ENCODE assay signal across 8 mouse cellular contexts in genomic region chr19:59457951-59458742, GRCm38 (mm10). TPM values are rescaled to one million over a fixed set of nuclear protein-coding genes. Genes with fewer than 3 reads are reported as not detected.
DNase-seq lines count a peak whose midpoint lies in the region; ATAC-seq and TF ChIP-seq lines count a peak whose summit lies in the region.
"Had no signal": no experiment of that assay in that cellular context is flagged by ENCODE, and none has a peak within 500 bp of the region (broad histone marks: within the 10 kb centered on the region; RNA-seq: fewer than 3 reads in every experiment).

Emx2 (plus strand) TSS chr19:59458372.

- WGBS in midbrain, postnatal 0 days: under 1% methylated on average over 56 of the region's 58 CpGs

- peak; percentile 59 for ATAC-seq in midbrain, postnatal 0 days (ENCODE audit: low FRiP score)
- ATAC-seq in megakaryocyte-erythroid progenitor cell, adult 5-6 weeks (replicated peaks; ENCODE audit: low FRiP score, low TSS enrichment, poor library complexity, severe bottlenecking): no peak

- DNase-seq in Muller cell, postnatal 12 days (ENCODE audit: inconsistent ontology term): peak; percentile 77
- peak; percentile 54 for DNase-seq in adrenal gland, postnatal 25 days
- DNase-seq in frontal cortex, postnatal 10 days (ENCODE audit: low spot score in 2 of 2): peak; percentile 64 to 73
- peak; percentile 11 for DNase-seq in induced T-regulatory cell, adult 2 months (ENCODE audit: low read depth)
- peak in 1 of 2 experiments; percentile 55 for DNase-seq in left cerebral cortex, adult 8-10 months (ENCODE audit: low spot score in 2 of 2)
- peak; percentile 38 for DNase-seq in midbrain, postnatal 0 days (ENCODE audit: low spot score)

- H3K4me3 ChIP-seq in midbrain, postnatal 0 days (ENCODE audit: low read depth, low read length): peak within 1 kb of the TSS; percentile 42

- peak within 1 kb of the TSS; percentile 70 for H3K27ac ChIP-seq in midbrain, postnatal 0 days (ENCODE audit: low read depth, low read length)

- TF ChIP-seq CTCF in midbrain, postnatal 0 days (IDR thresholded peaks at IDR 0.05): no peak

- H3K9me3 ChIP-seq in midbrain, postnatal 0 days (ENCODE audit: low read length): no peaks in the 10 kb centered on the region

- no peaks in the 10 kb centered on the region for H3K4me1 ChIP-seq in midbrain, postnatal 0 days (ENCODE audit: insufficient read depth, low read length)

- peaks cover 73% of the 10 kb centered on the region for H3K27me3 ChIP-seq in midbrain, postnatal 0 days (ENCODE audit: insufficient read depth, low read length)

- H3K9ac ChIP-seq in midbrain, postnatal 0 days (replicated peaks; ENCODE audit: low read length, poor library complexity, severe bottlenecking): peak within 1 kb of the TSS; percentile 63

- H3K4me2 ChIP-seq in midbrain, postnatal 0 days (ENCODE audit: low read depth, low read length, poor library complexity, severe bottlenecking): peak within 1 kb of the TSS; percentile 42

- H3K36me3 ChIP-seq in midbrain, postnatal 0 days (ENCODE audit: insufficient read depth, low read length): no peaks in the 10 kb centered on the region

RNA-seq across cellular contexts. Expression of gene Emx2, which starts in this region (rescaled TPM):
- total RNA-seq in adrenal gland, postnatal 25 days (2021): not detected in 2 replicates
- total RNA-seq in left cerebral cortex, adult 8-10 months (2022): 10 to 100 TPM in 3 of 4 experiments, 1 to 10 TPM in 1; 9.1 to 13.3 (median 11.3) TPM
- 6.1 and 6.6 TPM in 2 replicates for total RNA-seq in midbrain, postnatal 0 days (2014; rRNA removed)
- 10.3 and 10.5 TPM in 2 replicates for polyA plus RNA-seq in midbrain, postnatal 0 days (2015; fragmentation: Nextera tagmentation; extraction: Ambion mirVana)
- not detected in 2 replicates for total RNA-seq in megakaryocyte-erythroid progenitor cell, adult 5-6 weeks (2014; fragmentation: Nextera tagmentation)
- not detected in 2 replicates for total RNA-seq in megakaryocyte-erythroid progenitor cell, adult 5-6 weeks (2017)
- total RNA-seq: hematopoietic stem cell, adult 5-6 weeks had no signal

Comparison
In these comparisons a context has a peak if more than half of its experiments do, and no peak if none do; other contexts are left out.
1. Peak in DNase-seq in adrenal gland, postnatal 25 days; RNA of the gene not detected or under 1 TPM.